Mouse (Mus musculus): Measurements from ENCODE around the gene Ccdc91. TPM values are rescaled to one million over a fixed set of nuclear protein-coding genes. Genes with fewer than 3 reads are reported as not detected.

Gene Ccdc91
- polyA plus RNA-seq, 1 experiment, result 1,093 TPM

DNA sequence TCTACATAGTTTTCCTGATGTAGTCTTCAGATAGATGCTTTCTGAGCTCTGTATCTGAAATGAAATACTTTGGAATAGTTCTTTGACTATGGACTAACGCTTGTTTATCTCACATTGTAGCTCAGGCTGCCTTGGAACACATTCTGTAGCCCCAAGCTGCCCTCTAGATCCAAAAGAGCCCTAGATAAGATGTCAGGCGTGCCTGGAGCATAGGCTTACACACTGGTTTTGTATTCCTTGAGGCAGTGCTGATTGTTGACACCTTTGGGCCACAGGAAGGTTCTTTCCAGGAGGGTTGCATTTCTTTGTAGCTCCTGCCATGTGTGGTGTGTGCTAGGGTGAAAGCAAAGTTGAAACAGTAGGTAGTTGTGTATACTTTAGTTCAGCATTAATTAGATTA is 139.7 kb downstream of the Ccdc91 start:
- no peaks in the 10 kb centered on the region for H3K4me1 ChIP-seq (ENCODE audit: control insufficient read depth, insufficient read depth, low read length)
- H3K27me3 ChIP-seq (ENCODE audit: control insufficient read depth, insufficient read depth, low read length), result no peaks in the 10 kb centered on the region
- no peak for TF ChIP-seq CTCF (IDR thresholded peaks at IDR 0.05; ENCODE audit: control insufficient read depth, insufficient read depth, insufficient replicate concordance, low read depth, low read length)
- no peak for TF ChIP-seq POLR2A (IDR thresholded peaks at IDR 0.05; ENCODE audit: control insufficient read depth, low read depth, low read length)
- no peak overlapping the region for H3K4me3 ChIP-seq (ENCODE audit: control insufficient read depth, low read depth, low read length)
- H3K27ac ChIP-seq (ENCODE audit: control insufficient read depth, insufficient read depth, low read depth, low read length), result no peak overlapping the region
- no peaks in the 10 kb centered on the region for H3K36me3 ChIP-seq (ENCODE audit: control insufficient read depth, insufficient read depth, low read length)

DNA sequence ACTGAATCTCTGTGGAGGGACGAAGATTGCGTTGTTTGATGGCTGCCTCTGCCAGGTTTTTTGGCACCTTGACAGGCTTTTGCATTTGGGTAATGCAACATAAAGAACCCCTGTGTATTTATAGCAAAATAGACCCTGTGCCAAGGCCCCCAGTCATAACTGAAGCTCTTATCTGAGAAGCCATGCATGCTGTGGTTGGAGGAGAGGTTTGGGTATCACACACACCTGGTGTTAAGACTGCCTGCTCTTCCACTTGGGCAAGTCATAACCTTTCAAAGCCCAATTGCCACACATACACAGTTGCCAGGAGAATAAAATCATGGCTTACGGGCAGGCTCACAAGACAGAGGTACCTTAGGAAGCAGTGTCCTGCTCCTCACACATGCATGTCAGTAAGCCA is 147.5 kb downstream of the Ccdc91 start:
- Histone ChIP-seq H3K4me1 (ENCODE audit: control insufficient read depth, insufficient read depth, low read length) (no peaks in the 10 kb centered on the region), H3K36me3 (ENCODE audit: control insufficient read depth, insufficient read depth, low read length) (no peaks in the 10 kb centered on the region)
- TF ChIP-seq CTCF (IDR thresholded peaks at IDR 0.05; ENCODE audit: control insufficient read depth, insufficient read depth, insufficient replicate concordance, low read depth, low read length) (no peak), POLR2A (IDR thresholded peaks at IDR 0.05; ENCODE audit: control insufficient read depth, low read depth, low read length) (no peak)

DNA sequence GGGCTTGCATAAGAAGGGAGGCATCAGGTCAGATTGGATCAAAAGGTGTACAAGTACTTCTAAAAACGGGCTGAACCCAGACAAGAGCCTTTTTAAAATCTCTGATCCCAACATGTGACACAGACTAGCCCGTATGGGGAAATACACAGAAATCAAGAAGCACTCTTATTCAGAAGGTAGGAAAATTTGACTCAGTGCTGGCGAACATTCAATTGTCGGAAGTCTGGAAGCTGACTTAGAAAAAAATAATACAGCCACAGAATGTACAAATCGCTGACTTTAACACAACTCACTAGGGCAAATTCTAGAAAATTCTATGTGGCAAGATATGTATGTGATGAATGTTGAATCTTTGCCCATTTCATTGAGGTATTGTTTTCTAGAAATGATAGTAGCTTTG is 160.8 kb downstream of the Ccdc91 start:
- Histone ChIP-seq H3K27ac (ENCODE audit: control insufficient read depth, insufficient read depth, low read depth, low read length) (no peak overlapping the region), H3K4me3 (ENCODE audit: control insufficient read depth, low read depth, low read length) (no peak overlapping the region), H3K36me3 (ENCODE audit: control insufficient read depth, insufficient read depth, low read length) (no peaks in the 10 kb centered on the region), H3K4me1 (ENCODE audit: control insufficient read depth, insufficient read depth, low read length) (no peaks in the 10 kb centered on the region), H3K27me3 (ENCODE audit: control insufficient read depth, insufficient read depth, low read length) (no peaks in the 10 kb centered on the region)
- TF ChIP-seq CTCF (IDR thresholded peaks at IDR 0.05; ENCODE audit: control insufficient read depth, insufficient read depth, insufficient replicate concordance, low read depth, low read length) (no peak), POLR2A (IDR thresholded peaks at IDR 0.05; ENCODE audit: control insufficient read depth, low read depth, low read length) (no peak)

More for the DNA sequence above, 147.5 kb downstream of the Ccdc91 start:
- H3K27ac ChIP-seq (ENCODE audit: control insufficient read depth, insufficient read depth, low read depth, low read length), result no peak overlapping the region
- H3K4me3 ChIP-seq (ENCODE audit: control insufficient read depth, low read depth, low read length), result no peak overlapping the region
- H3K27me3 ChIP-seq (ENCODE audit: control insufficient read depth, insufficient read depth, low read length), result no peaks in the 10 kb centered on the region

DNA sequence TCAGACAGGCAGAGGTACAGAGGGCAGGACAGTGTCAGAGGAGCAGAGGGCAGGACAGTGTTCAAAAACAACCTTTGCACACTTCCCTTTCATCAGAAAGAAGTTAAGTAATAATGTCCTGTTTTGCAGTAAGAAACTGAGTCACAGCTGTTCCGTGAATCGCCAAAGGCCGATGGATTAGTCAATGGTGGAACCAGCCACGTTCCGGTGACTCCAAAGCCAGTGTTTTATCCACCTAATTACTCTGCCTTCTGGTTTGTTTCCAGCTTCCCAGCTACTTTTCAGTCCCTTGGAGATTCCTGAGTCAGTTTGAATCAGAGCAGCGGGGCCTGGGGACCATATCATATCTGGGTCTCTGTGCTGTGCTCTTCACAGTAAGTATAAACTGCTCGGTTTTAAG is 168.2 kb downstream of the Ccdc91 start:
- no peak for TF ChIP-seq POLR2A (IDR thresholded peaks at IDR 0.05; ENCODE audit: control insufficient read depth, low read depth, low read length)
- TF ChIP-seq CTCF (IDR thresholded peaks at IDR 0.05; ENCODE audit: control insufficient read depth, insufficient read depth, insufficient replicate concordance, low read depth, low read length), result no peak
- no peak overlapping the region for H3K4me3 ChIP-seq (ENCODE audit: control insufficient read depth, low read depth, low read length)
- no peaks in the 10 kb centered on the region for H3K36me3 ChIP-seq (ENCODE audit: control insufficient read depth, insufficient read depth, low read length)
- no peak overlapping the region for H3K27ac ChIP-seq (ENCODE audit: control insufficient read depth, insufficient read depth, low read depth, low read length)
- no peaks in the 10 kb centered on the region for H3K27me3 ChIP-seq (ENCODE audit: control insufficient read depth, insufficient read depth, low read length)
- no peaks in the 10 kb centered on the region for H3K4me1 ChIP-seq (ENCODE audit: control insufficient read depth, insufficient read depth, low read length)

DNA sequence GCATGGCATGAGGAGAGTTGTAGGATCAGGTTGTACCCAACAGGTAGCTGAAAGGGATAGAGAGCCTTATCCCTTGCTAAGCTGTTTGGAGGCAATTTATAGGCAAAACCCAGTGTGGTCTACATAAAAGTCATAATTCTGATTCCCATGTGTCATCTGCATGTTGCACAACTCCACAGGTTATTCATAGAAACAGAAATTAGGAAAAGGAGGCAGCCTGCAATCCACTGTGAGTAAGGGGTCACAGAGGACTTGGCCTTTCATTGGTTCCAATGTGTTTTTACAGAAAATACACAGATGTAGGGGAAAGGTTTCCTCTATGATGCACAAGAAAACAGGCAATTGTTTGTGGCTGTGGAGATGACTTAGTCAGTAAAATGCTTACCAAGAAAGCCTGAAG is 168.8 kb downstream of the Ccdc91 start:
- H3K4me3 ChIP-seq (ENCODE audit: control insufficient read depth, low read depth, low read length), result no peak overlapping the region
- H3K36me3 ChIP-seq (ENCODE audit: control insufficient read depth, insufficient read depth, low read length), result no peaks in the 10 kb centered on the region
- H3K27ac ChIP-seq (ENCODE audit: control insufficient read depth, insufficient read depth, low read depth, low read length), result no peak overlapping the region
- no peaks in the 10 kb centered on the region for H3K4me1 ChIP-seq (ENCODE audit: control insufficient read depth, insufficient read depth, low read length)
- H3K27me3 ChIP-seq (ENCODE audit: control insufficient read depth, insufficient read depth, low read length), result no peaks in the 10 kb centered on the region
- TF ChIP-seq POLR2A (IDR thresholded peaks at IDR 0.05; ENCODE audit: control insufficient read depth, low read depth, low read length), result no peak
- no peak for TF ChIP-seq CTCF (IDR thresholded peaks at IDR 0.05; ENCODE audit: control insufficient read depth, insufficient read depth, insufficient replicate concordance, low read depth, low read length)

DNA sequence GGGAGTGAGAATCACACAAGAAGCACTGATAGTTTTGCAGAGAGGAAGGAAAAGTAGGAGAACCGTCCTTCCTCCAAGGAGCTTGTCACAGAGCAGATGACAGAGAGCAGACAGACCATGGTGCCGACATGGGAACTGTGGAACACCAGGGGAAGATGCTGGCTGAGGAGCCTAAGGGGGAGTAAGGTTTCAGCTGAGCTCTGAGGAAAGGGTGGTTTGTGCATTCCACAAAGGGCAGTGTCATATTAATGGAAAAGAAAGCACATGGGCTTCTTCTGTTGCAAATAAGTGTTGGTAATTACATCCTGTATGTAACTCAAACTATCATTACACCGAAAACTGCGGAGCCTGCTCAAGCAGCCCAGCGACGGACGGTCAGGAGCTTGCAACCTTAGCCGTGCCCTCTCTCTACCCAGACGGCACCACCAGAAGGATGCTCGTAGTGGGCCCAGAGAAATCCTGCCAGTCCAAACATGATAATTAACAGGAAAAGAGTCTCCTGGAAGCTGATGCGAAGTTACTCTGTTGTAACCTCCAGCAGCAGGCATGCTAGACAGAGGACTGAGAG is 170.9 kb downstream of the Ccdc91 start:
- no peak for TF ChIP-seq CTCF (IDR thresholded peaks at IDR 0.05; ENCODE audit: control insufficient read depth, insufficient read depth, insufficient replicate concordance, low read depth, low read length)
- TF ChIP-seq POLR2A (IDR thresholded peaks at IDR 0.05; ENCODE audit: control insufficient read depth, low read depth, low read length), result no peak
- no peaks in the 10 kb centered on the region for H3K4me1 ChIP-seq (ENCODE audit: control insufficient read depth, insufficient read depth, low read length)

DNA sequence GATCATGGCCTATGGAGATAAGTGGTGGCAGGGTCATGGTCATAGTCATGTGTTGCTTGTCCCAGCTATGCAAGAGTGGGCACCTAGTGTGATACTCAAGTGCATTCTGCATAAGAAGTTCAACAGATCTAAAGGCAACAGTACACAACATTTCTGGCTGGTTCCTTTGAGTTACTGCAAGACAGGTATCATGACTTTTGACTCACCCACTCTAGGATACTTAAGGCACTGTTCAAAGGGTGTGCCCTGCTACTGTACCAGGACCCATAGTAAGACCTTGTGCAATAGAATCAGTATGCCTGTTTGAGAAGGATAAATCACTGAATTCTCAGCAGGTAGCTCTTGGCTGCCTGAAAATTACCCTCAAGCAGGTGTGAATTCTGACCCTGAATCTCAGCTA is 182.4 kb downstream of the Ccdc91 start:
- H3K36me3 ChIP-seq (ENCODE audit: control insufficient read depth, insufficient read depth, low read length), result no peaks in the 10 kb centered on the region
- H3K4me3 ChIP-seq (ENCODE audit: control insufficient read depth, low read depth, low read length), result no peak overlapping the region
- H3K27ac ChIP-seq (ENCODE audit: control insufficient read depth, insufficient read depth, low read depth, low read length), result no peak overlapping the region
- no peak for TF ChIP-seq CTCF (IDR thresholded peaks at IDR 0.05; ENCODE audit: control insufficient read depth, insufficient read depth, insufficient replicate concordance, low read depth, low read length)
- no peak for TF ChIP-seq POLR2A (IDR thresholded peaks at IDR 0.05; ENCODE audit: control insufficient read depth, low read depth, low read length)
- H3K27me3 ChIP-seq (ENCODE audit: control insufficient read depth, insufficient read depth, low read length), result no peaks in the 10 kb centered on the region
- H3K4me1 ChIP-seq (ENCODE audit: control insufficient read depth, insufficient read depth, low read length), result peaks cover 2% of the 10 kb centered on the region; the same call in 1 of the 2 replicates

More for the DNA sequence above, 170.9 kb downstream of the Ccdc91 start:
- Histone ChIP-seq H3K4me3 (ENCODE audit: control insufficient read depth, low read depth, low read length) (no peak overlapping the region), H3K27ac (ENCODE audit: control insufficient read depth, insufficient read depth, low read depth, low read length) (no peak overlapping the region), H3K27me3 (ENCODE audit: control insufficient read depth, insufficient read depth, low read length) (no peaks in the 10 kb centered on the region), H3K36me3 (ENCODE audit: control insufficient read depth, insufficient read depth, low read length) (no peaks in the 10 kb centered on the region)
